Mouse (Mus musculus) liver, embryonic 14.5 days (tissue): Measurements from ENCODE around the gene Ccdc107.

ENCODE experiments used
- CTCF ChIP-seq: IDR thresholded peaks from 2 replicates; pipeline ENCODE4 v1.5.1; 2016; ENCODE audit warnings: antibody characterized with exemption, low read depth, control low read depth
- EP300 ChIP-seq: IDR thresholded peaks from 2 replicates; pipeline ENCODE4 v1.6.1; 2016; ENCODE audit warnings: antibody characterized with exemption, low read depth

- TF ChIP-seq CTCF (no peak), EP300 (peak; percentile 31; the same call in 1 of the 2 replicates)
Measured at GRCm38 (mm10) chr4:43490801-43491200, 1.9 kb upstream of the Ccdc107 start.
